Mouse (Mus musculus) myocyte (in vitro differentiated cells): ENCODE measurements around the gene Inka2. TPM values are rescaled to one million over a fixed set of nuclear protein-coding genes. Genes with fewer than 3 reads are reported as not detected.

Experiments
- H3K27me3 ChIP-seq: one replicate; pipeline ENCODE4 v1.6.1; 2011; ENCODE audit not compliant: control insufficient read depth, insufficient read depth, insufficient read length
- H3K36me3 ChIP-seq: one replicate; pipeline ENCODE4 v1.6.1; 2011; ENCODE audit not compliant: control insufficient read depth, insufficient read depth
- H3K4me2 ChIP-seq: one replicate; pipeline ENCODE4 v1.6.1; 2011; ENCODE audit warnings: low read depth, control low read depth
- H3K4me3 ChIP-seq: one replicate; pipeline ENCODE4 v1.5.1; 2011; ENCODE audit warnings: mild to moderate bottlenecking, control low read depth, moderate library complexity
- H3K79me2 ChIP-seq: one replicate; pipeline ENCODE4 v1.6.1; 2011; ENCODE audit not compliant: control insufficient read depth, insufficient read depth
- H3ac ChIP-seq: one replicate; pipeline ENCODE4 v1.6.1; 2011; ENCODE audit not compliant: control insufficient read depth, insufficient read length
- CEBPB ChIP-seq: IDR thresholded peaks from 2 replicates; pipeline ENCODE4 v1.6.1; 2011; ENCODE audit warnings: mild to moderate bottlenecking, moderate library complexity; ENCODE audit not compliant: poor library complexity, insufficient read depth, severe bottlenecking
- E2F4 ChIP-seq: IDR thresholded peaks from one replicate; pipeline ENCODE4 v1.6.1; 2011; ENCODE audit warnings: mild to moderate bottlenecking, control low read depth, moderate library complexity; ENCODE audit not compliant: insufficient read depth
- MAX ChIP-seq: IDR thresholded peaks from one replicate; pipeline ENCODE4 v1.6.1; 2011; ENCODE audit warnings: low read depth, mild to moderate bottlenecking, control low read depth
- MYOD1 ChIP-seq, 3 experiments: IDR thresholded peaks; one replicate each; pipeline ENCODE4 v1.6.1; 2011; ENCODE audit warnings: control low read depth in 2 of 3, low read depth in 2 of 3, mild to moderate bottlenecking in 2 of 3, moderate library complexity in 1 of 3; ENCODE audit not compliant: insufficient read length in 2 of 3, control insufficient read depth in 1 of 3
- MYOG ChIP-seq, 3 experiments: IDR thresholded peaks; one replicate each; pipeline ENCODE4 v1.6.1; 2011; ENCODE audit warnings: control low read depth in 2 of 3, low read depth in 2 of 3, mild to moderate bottlenecking in 2 of 3; ENCODE audit not compliant: insufficient read length in 2 of 3, control insufficient read depth in 1 of 3, insufficient read depth in 1 of 3
- POLR2A ChIP-seq: IDR thresholded peaks from one replicate; pipeline ENCODE4 v1.6.1; 2011; ENCODE audit warnings: low read depth, mild to moderate bottlenecking, control low read depth, moderate library complexity; ENCODE audit not compliant: insufficient read length
- POLR2AphosphoS2 ChIP-seq: IDR thresholded peaks from one replicate; pipeline ENCODE4 v1.6.1; 2011; ENCODE audit warnings: low read depth, control low read depth; ENCODE audit not compliant: insufficient read length
- REST ChIP-seq: IDR thresholded peaks from one replicate; pipeline ENCODE4 v1.6.1; 2011; ENCODE audit warnings: mild to moderate bottlenecking, control low read depth, moderate library complexity; ENCODE audit not compliant: insufficient read depth, insufficient read length
- SRF ChIP-seq: IDR thresholded peaks from one replicate; pipeline ENCODE4 v1.6.1; 2011; ENCODE audit warnings: low read depth; ENCODE audit not compliant: control insufficient read depth, insufficient read length
- TCF12 ChIP-seq: IDR thresholded peaks from one replicate; pipeline ENCODE4 v1.6.1; 2011; ENCODE audit warnings: mild to moderate bottlenecking, control low read depth; ENCODE audit not compliant: poor library complexity, insufficient read depth, severe bottlenecking
- TCF3 ChIP-seq: IDR thresholded peaks from one replicate; pipeline ENCODE4 v1.6.1; 2011; ENCODE audit warnings: low read depth, control low read depth; ENCODE audit not compliant: insufficient read length
- USF1 ChIP-seq: IDR thresholded peaks from one replicate; pipeline ENCODE4 v1.6.1; 2011; ENCODE audit warnings: low read depth, mild to moderate bottlenecking, control low read depth, moderate library complexity
- polyA plus RNA-seq: library from polyadenylated mRNA; unstranded; fragments of >200 nt; fragmentation: generic; extraction: Trizol; gene quantifications from one replicate; pipeline ENCODE4 v1.2.1, GENCODE M21; 2012; ENCODE audit warnings: missing spikeins

Gene Inka2
- polyA plus RNA-seq, 1 experiment, result 5.1 TPM

GRCm38 (mm10) chr3:105718746-105719145 lies 14.3 kb downstream of the Inka2 start:
- Histone ChIP-seq H3K27me3 (no peaks in the 10 kb centered on the region), H3ac (no peak overlapping the region), H3K4me3 (no peak overlapping the region), H3K4me2 (no peak overlapping the region), H3K79me2 (no peaks in the 10 kb centered on the region), H3K36me3 (no peaks in the 10 kb centered on the region)
- TF ChIP-seq POLR2AphosphoS2, result peak; percentile 34
- TF ChIP-seq MAX, result no peak
- no peak for TF ChIP-seq MYOG (IDR thresholded peaks at IDR 0.05; ENCODE audit: control insufficient read depth in 1 of 3, insufficient read depth in 1 of 3, insufficient read length in 2 of 3, low read depth in 2 of 3)
- TF ChIP-seq USF1, result no peak

GRCm38 (mm10) chr3:105719979-105720378 lies 15.6 kb downstream of the Inka2 start:
- Histone ChIP-seq H3ac (no peak overlapping the region), H3K36me3 (no peaks in the 10 kb centered on the region), H3K4me2 (no peak overlapping the region), H3K27me3 (no peaks in the 10 kb centered on the region), H3K79me2 (no peaks in the 10 kb centered on the region), H3K4me3 (no peak overlapping the region)
- no peak for TF ChIP-seq TCF12
- no peak for TF ChIP-seq MYOD1 (IDR thresholded peaks at IDR 0.05; ENCODE audit: control insufficient read depth in 1 of 3, insufficient read length in 2 of 3, low read depth in 2 of 3)
- TF ChIP-seq POLR2AphosphoS2, result peak; percentile 40

GRCm38 (mm10) chr3:105720514-105720913 lies 16.1 kb downstream of the Inka2 start:
- Histone ChIP-seq H3K36me3 (no peaks in the 10 kb centered on the region), H3K4me2 (no peak overlapping the region), H3K27me3 (no peaks in the 10 kb centered on the region), H3K4me3 (no peak overlapping the region), H3ac (no peak overlapping the region), H3K79me2 (no peaks in the 10 kb centered on the region)
- TF ChIP-seq POLR2AphosphoS2, result peak; percentile 71
- no peak for TF ChIP-seq USF1
- no peak for TF ChIP-seq TCF3
- TF ChIP-seq E2F4, result no peak
- TF ChIP-seq POLR2A, result peak; percentile 21

- Histone ChIP-seq H3K4me3 (no peak overlapping the region), H3K36me3 (no peaks in the 10 kb centered on the region), H3K4me2 (no peak overlapping the region), H3ac (no peak overlapping the region), H3K27me3 (no peaks in the 10 kb centered on the region), H3K79me2 (no peaks in the 10 kb centered on the region)
- no peak for TF ChIP-seq TCF12
- no peak for TF ChIP-seq REST
- no peak for TF ChIP-seq CEBPB
- TF ChIP-seq TCF3, result no peak
- no peak for TF ChIP-seq MYOD1 (IDR thresholded peaks at IDR 0.05; ENCODE audit: control insufficient read depth in 1 of 3, insufficient read length in 2 of 3, low read depth in 2 of 3)
- TF ChIP-seq POLR2A, result no peak
- TF ChIP-seq POLR2AphosphoS2, result no peak
- TF ChIP-seq SRF, result no peak
- no peak for TF ChIP-seq E2F4
- no peak for TF ChIP-seq MAX
- TF ChIP-seq MYOG (IDR thresholded peaks at IDR 0.05; ENCODE audit: control insufficient read depth in 1 of 3, insufficient read depth in 1 of 3, insufficient read length in 2 of 3, low read depth in 2 of 3), result no peak
- TF ChIP-seq USF1, result no peak
Observed at GRCm38 (mm10) chr3:105721681-105722201, 17.3 kb downstream of the Inka2 start.

- no peaks in the 10 kb centered on the region for H3K79me2 ChIP-seq
- H3ac ChIP-seq, result no peak overlapping the region
- H3K27me3 ChIP-seq, result no peaks in the 10 kb centered on the region
- no peaks in the 10 kb centered on the region for H3K36me3 ChIP-seq
- H3K4me3 ChIP-seq, result no peak overlapping the region
- TF ChIP-seq TCF12, result no peak
- no peak for TF ChIP-seq CEBPB
- TF ChIP-seq E2F4, result no peak
- peak; percentile 74 for TF ChIP-seq POLR2AphosphoS2
- TF ChIP-seq MYOD1 (IDR thresholded peaks at IDR 0.05; ENCODE audit: control insufficient read depth in 1 of 3, insufficient read length in 2 of 3, low read depth in 2 of 3), result no peak
- TF ChIP-seq POLR2A, result no peak
- TF ChIP-seq TCF3, result no peak
- TF ChIP-seq USF1, result no peak
- no peak overlapping the region for H3K4me2 ChIP-seq
Observed at GRCm38 (mm10) chr3:105722510-105722909, 18.1 kb downstream of the Inka2 start.

GRCm38 (mm10) chr3:105726037-105726436 lies 21.6 kb downstream of the Inka2 start:
- Histone ChIP-seq H3K27me3 (no peaks in the 10 kb centered on the region), H3ac (no peak overlapping the region), H3K36me3 (peaks cover 2% of the 10 kb centered on the region), H3K4me2 (no peak overlapping the region), H3K4me3 (no peak overlapping the region), H3K79me2 (no peaks in the 10 kb centered on the region)
- no peak for TF ChIP-seq MYOG (IDR thresholded peaks at IDR 0.05; ENCODE audit: control insufficient read depth in 1 of 3, insufficient read depth in 1 of 3, insufficient read length in 2 of 3, low read depth in 2 of 3)
- no peak for TF ChIP-seq REST
- no peak for TF ChIP-seq E2F4
- no peak for TF ChIP-seq POLR2AphosphoS2
- TF ChIP-seq MYOD1 (IDR thresholded peaks at IDR 0.05; ENCODE audit: control insufficient read depth in 1 of 3, insufficient read length in 2 of 3, low read depth in 2 of 3), result no peak
- TF ChIP-seq USF1, result no peak
- no peak for TF ChIP-seq POLR2A
- no peak for TF ChIP-seq MAX
- no peak for TF ChIP-seq TCF3
- no peak for TF ChIP-seq TCF12
- TF ChIP-seq SRF, result no peak
- no peak for TF ChIP-seq CEBPB
